Mouse (Mus musculus): ENCODE data around the gene Arfgef2. TPM values are rescaled to one million over a fixed set of nuclear protein-coding genes. Genes with fewer than 3 reads are reported as not detected.

Gene Arfgef2
- polyA plus RNA-seq, 1 experiment from 2014 or later = 5.8 TPM

- peaks cover 39% of the 10 kb centered on the region for H3K36me3 ChIP-seq (ENCODE audit: control insufficient read depth, insufficient read depth, low read length)
- H3K4me2 ChIP-seq (ENCODE audit: low read length) = no peak overlapping the region
- no peak overlapping the region for H3K27ac ChIP-seq (ENCODE audit: low read length)
- WGBS = 93% methylated on average over 7 of the region's 7 CpGs
- no peaks in the 10 kb centered on the region for H3K4me1 ChIP-seq (ENCODE audit: control insufficient read depth, insufficient read depth, low read length)
- ATAC-seq = no peak
- H3K9me3 ChIP-seq (replicated peaks; ENCODE audit: control insufficient read depth, low read length, poor library complexity, severe bottlenecking) = no peaks in the 10 kb centered on the region
- no peaks in the 10 kb centered on the region for H3K27me3 ChIP-seq (ENCODE audit: control insufficient read depth, insufficient read depth, low read depth, low read length)
- no peak overlapping the region for H3K9ac ChIP-seq (ENCODE audit: low read depth, low read length)
- no peak overlapping the region for H3K4me3 ChIP-seq (ENCODE audit: low read depth, low read length)
These were observed 53.8 kb downstream of the Arfgef2 start for GRCm38 (mm10) chr2:166859214-166859613.

GRCm38 (mm10) chr2:166862505-166862904 is 57.1 kb downstream of the Arfgef2 start:
- Histone ChIP-seq H3K4me2 (ENCODE audit: low read length) (no peak overlapping the region), H3K27ac (ENCODE audit: low read length) (no peak overlapping the region), H3K4me3 (ENCODE audit: low read depth, low read length) (no peak overlapping the region), H3K36me3 (ENCODE audit: control insufficient read depth, insufficient read depth, low read length) (peaks cover 51% of the 10 kb centered on the region), H3K27me3 (ENCODE audit: control insufficient read depth, insufficient read depth, low read depth, low read length) (no peaks in the 10 kb centered on the region), H3K9me3 (replicated peaks; ENCODE audit: control insufficient read depth, low read length, poor library complexity, severe bottlenecking) (no peaks in the 10 kb centered on the region), H3K9ac (ENCODE audit: low read depth, low read length) (no peak overlapping the region), H3K4me1 (ENCODE audit: control insufficient read depth, insufficient read depth, low read length) (no peaks in the 10 kb centered on the region)
- WGBS = 67% methylated on average over 3 of the region's 3 CpGs
- no peak for ATAC-seq

- Histone ChIP-seq H3K4me2 (ENCODE audit: low read length) (no peak overlapping the region), H3K27me3 (ENCODE audit: control insufficient read depth, insufficient read depth, low read depth, low read length) (no peaks in the 10 kb centered on the region), H3K9me3 (replicated peaks; ENCODE audit: control insufficient read depth, low read length, poor library complexity, severe bottlenecking) (no peaks in the 10 kb centered on the region), H3K36me3 (ENCODE audit: control insufficient read depth, insufficient read depth, low read length) (peaks cover 54% of the 10 kb centered on the region), H3K27ac (ENCODE audit: low read length) (no peak overlapping the region), H3K4me3 (ENCODE audit: low read depth, low read length) (no peak overlapping the region), H3K9ac (ENCODE audit: low read depth, low read length) (no peak overlapping the region), H3K4me1 (ENCODE audit: control insufficient read depth, insufficient read depth, low read length) (no peaks in the 10 kb centered on the region)
- ATAC-seq = no peak
- WGBS = 95% methylated on average over 10 of the region's 10 CpGs
These were observed 60.1 kb downstream of the Arfgef2 start for GRCm38 (mm10) chr2:166865476-166865875.

GRCm38 (mm10) chr2:166870271-166870865 is 65.0 kb downstream of the Arfgef2 start:
- H3K4me2 ChIP-seq (ENCODE audit: low read length) = no peak overlapping the region
- no peak for ATAC-seq
- H3K36me3 ChIP-seq (ENCODE audit: control insufficient read depth, insufficient read depth, low read length) = peaks cover 31% of the 10 kb centered on the region

GRCm38 (mm10) chr2:166870899-166871298 is 65.5 kb downstream of the Arfgef2 start:
- Histone ChIP-seq H3K4me1 (ENCODE audit: control insufficient read depth, insufficient read depth, low read length) (no peaks in the 10 kb centered on the region), H3K27me3 (ENCODE audit: control insufficient read depth, insufficient read depth, low read depth, low read length) (no peaks in the 10 kb centered on the region), H3K27ac (ENCODE audit: low read length) (no peak overlapping the region), H3K9ac (ENCODE audit: low read depth, low read length) (no peak overlapping the region), H3K4me3 (ENCODE audit: low read depth, low read length) (no peak overlapping the region), H3K4me2 (ENCODE audit: low read length) (no peak overlapping the region), H3K9me3 (replicated peaks; ENCODE audit: control insufficient read depth, low read length, poor library complexity, severe bottlenecking) (no peaks in the 10 kb centered on the region), H3K36me3 (ENCODE audit: control insufficient read depth, insufficient read depth, low read length) (peaks cover 29% of the 10 kb centered on the region)
- WGBS = 92% methylated on average over 10 of the region's 10 CpGs
- no peak for ATAC-seq

More at GRCm38 (mm10) chr2:166870271-166870865, 65.0 kb downstream of the Arfgef2 start:
- H3K4me3 ChIP-seq (ENCODE audit: low read depth, low read length) = no peak overlapping the region
- WGBS = 92% methylated on average over 20 of the region's 20 CpGs
- no peaks in the 10 kb centered on the region for H3K27me3 ChIP-seq (ENCODE audit: control insufficient read depth, insufficient read depth, low read depth, low read length)
- no peak overlapping the region for H3K9ac ChIP-seq (ENCODE audit: low read depth, low read length)
- H3K4me1 ChIP-seq (ENCODE audit: control insufficient read depth, insufficient read depth, low read length) = no peaks in the 10 kb centered on the region
- H3K27ac ChIP-seq (ENCODE audit: low read length) = no peak overlapping the region
- no peaks in the 10 kb centered on the region for H3K9me3 ChIP-seq (replicated peaks; ENCODE audit: control insufficient read depth, low read length, poor library complexity, severe bottlenecking)

GRCm38 (mm10) chr2:166874675-166875280 is 69.4 kb downstream of the Arfgef2 start:
- no peak overlapping the region for H3K4me2 ChIP-seq (ENCODE audit: low read length)
- H3K27ac ChIP-seq (ENCODE audit: low read length) = no peak overlapping the region
- no peaks in the 10 kb centered on the region for H3K4me1 ChIP-seq (ENCODE audit: control insufficient read depth, insufficient read depth, low read length)
- peaks cover 17% of the 10 kb centered on the region for H3K36me3 ChIP-seq (ENCODE audit: control insufficient read depth, insufficient read depth, low read length)
- no peak for ATAC-seq
- no peaks in the 10 kb centered on the region for H3K9me3 ChIP-seq (replicated peaks; ENCODE audit: control insufficient read depth, low read length, poor library complexity, severe bottlenecking)
- H3K9ac ChIP-seq (ENCODE audit: low read depth, low read length) = no peak overlapping the region
- no peak overlapping the region for H3K4me3 ChIP-seq (ENCODE audit: low read depth, low read length)
- 81% methylated on average over 10 of the region's 10 CpGs for WGBS
- H3K27me3 ChIP-seq (ENCODE audit: control insufficient read depth, insufficient read depth, low read depth, low read length) = no peaks in the 10 kb centered on the region

- H3K9ac ChIP-seq (ENCODE audit: low read depth, low read length) = no peak overlapping the region
- H3K9me3 ChIP-seq (replicated peaks; ENCODE audit: control insufficient read depth, low read length, poor library complexity, severe bottlenecking) = no peaks in the 10 kb centered on the region
- no peak overlapping the region for H3K4me3 ChIP-seq (ENCODE audit: low read depth, low read length)
- WGBS = 96% methylated on average over 6 of the region's 6 CpGs
- peaks cover 14% of the 10 kb centered on the region for H3K36me3 ChIP-seq (ENCODE audit: control insufficient read depth, insufficient read depth, low read length)
- H3K27me3 ChIP-seq (ENCODE audit: control insufficient read depth, insufficient read depth, low read depth, low read length) = no peaks in the 10 kb centered on the region
- no peaks in the 10 kb centered on the region for H3K4me1 ChIP-seq (ENCODE audit: control insufficient read depth, insufficient read depth, low read length)
- no peak for ATAC-seq
- no peak overlapping the region for H3K4me2 ChIP-seq (ENCODE audit: low read length)
- H3K27ac ChIP-seq (ENCODE audit: low read length) = no peak overlapping the region
These were observed 70.2 kb downstream of the Arfgef2 start for GRCm38 (mm10) chr2:166875561-166875960.

- Histone ChIP-seq H3K36me3 (ENCODE audit: control insufficient read depth, insufficient read depth, low read length) (peaks cover 14% of the 10 kb centered on the region), H3K4me3 (ENCODE audit: low read depth, low read length) (no peak overlapping the region)
These were observed 70.9 kb downstream of the Arfgef2 start for GRCm38 (mm10) chr2:166876331-166876730.

GRCm38 (mm10) chr2:166885066-166885465 is 79.7 kb downstream of the Arfgef2 start:
- Histone ChIP-seq H3K4me3 (ENCODE audit: low read depth, low read length) (no peak overlapping the region), H3K36me3 (ENCODE audit: control insufficient read depth, insufficient read depth, low read length) (peaks cover 6% of the 10 kb centered on the region), H3K4me2 (ENCODE audit: low read length) (no peak overlapping the region), H3K27ac (ENCODE audit: low read length) (no peak overlapping the region), H3K27me3 (ENCODE audit: control insufficient read depth, insufficient read depth, low read depth, low read length) (no peaks in the 10 kb centered on the region), H3K4me1 (ENCODE audit: control insufficient read depth, insufficient read depth, low read length) (no peaks in the 10 kb centered on the region), H3K9me3 (replicated peaks; ENCODE audit: control insufficient read depth, low read length, poor library complexity, severe bottlenecking) (no peaks in the 10 kb centered on the region), H3K9ac (ENCODE audit: low read depth, low read length) (no peak overlapping the region)
- WGBS = 78% methylated on average over 7 of the region's 7 CpGs
- no peak for ATAC-seq

More at GRCm38 (mm10) chr2:166876331-166876730, 70.9 kb downstream of the Arfgef2 start:
- Histone ChIP-seq H3K9ac (ENCODE audit: low read depth, low read length) (no peak overlapping the region), H3K27ac (ENCODE audit: low read length) (no peak overlapping the region), H3K9me3 (replicated peaks; ENCODE audit: control insufficient read depth, low read length, poor library complexity, severe bottlenecking) (no peaks in the 10 kb centered on the region), H3K4me2 (ENCODE audit: low read length) (no peak overlapping the region), H3K27me3 (ENCODE audit: control insufficient read depth, insufficient read depth, low read depth, low read length) (no peaks in the 10 kb centered on the region), H3K4me1 (ENCODE audit: control insufficient read depth, insufficient read depth, low read length) (no peaks in the 10 kb centered on the region)
- WGBS = 92% methylated on average over 10 of the region's 10 CpGs
- no peak for ATAC-seq
